Mouse (Mus musculus) lung, adult 18-20 months (tissue): Measurements from ENCODE around the gene Tiprl.

Source experiments
- DNase-seq, 2 experiments: peaks; one replicate each; pipeline ENCODE4 v3.0.0; 2022; ENCODE audit warnings: mixed read lengths in 2 of 2

Tiprl gene

DNA sequence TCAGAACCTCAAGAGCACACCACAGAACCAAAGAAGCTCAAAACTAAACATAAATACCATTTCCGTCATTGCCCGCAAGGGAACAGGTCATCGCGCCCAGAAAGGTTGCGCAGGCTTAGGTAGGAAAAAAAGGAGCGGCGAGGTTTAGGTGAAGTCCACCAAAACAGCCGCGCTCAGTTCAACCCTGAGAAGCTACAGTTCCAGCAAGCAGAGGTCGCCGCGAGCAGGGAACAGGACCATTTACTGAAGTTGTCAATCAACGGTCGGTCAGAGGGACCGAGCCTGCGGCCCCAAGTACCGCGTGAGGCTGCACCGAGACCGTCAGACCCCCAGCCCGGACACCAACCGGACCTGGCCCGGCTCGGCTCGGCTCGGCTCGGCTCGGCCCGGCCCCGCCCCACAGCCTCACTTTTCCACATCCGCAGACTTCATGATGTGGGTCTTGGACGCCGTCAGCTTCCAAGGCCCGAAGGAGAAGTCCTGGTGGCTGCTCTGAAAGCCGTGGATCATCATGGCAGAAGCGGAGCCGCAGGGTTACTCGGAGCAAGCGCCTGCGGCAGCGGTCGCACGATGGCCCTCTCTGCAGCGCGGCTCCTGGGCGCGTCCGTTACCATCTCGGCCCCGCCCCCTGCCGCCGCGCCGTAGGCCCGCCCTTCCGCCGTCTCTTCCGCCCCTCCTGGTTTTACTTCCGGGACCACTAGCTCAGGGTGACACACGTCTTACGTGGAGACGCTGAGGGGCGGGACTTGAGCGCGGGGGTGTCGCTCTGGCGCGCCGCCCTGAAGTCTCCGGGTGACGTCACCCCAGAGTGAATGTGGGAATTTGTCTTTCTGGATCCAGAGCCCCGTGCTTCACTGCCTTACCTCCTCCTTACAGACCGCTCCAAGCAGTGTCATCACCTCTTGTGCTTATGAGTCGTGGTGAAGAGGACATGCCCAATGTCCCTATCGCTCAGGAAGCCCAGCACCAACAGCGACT, at the start of gene Tiprl:
Gene Tiprl, minus strand, starts transcription at position 676 of the 978 bp plus-strand sequence.
- peak; percentile 96 to 97 for DNase-seq

- DNase-seq, result no peak
Observed at GRCm38 (mm10) chr1:165284096-165284495, 47.3 kb upstream of the Tiprl start.

DNA sequence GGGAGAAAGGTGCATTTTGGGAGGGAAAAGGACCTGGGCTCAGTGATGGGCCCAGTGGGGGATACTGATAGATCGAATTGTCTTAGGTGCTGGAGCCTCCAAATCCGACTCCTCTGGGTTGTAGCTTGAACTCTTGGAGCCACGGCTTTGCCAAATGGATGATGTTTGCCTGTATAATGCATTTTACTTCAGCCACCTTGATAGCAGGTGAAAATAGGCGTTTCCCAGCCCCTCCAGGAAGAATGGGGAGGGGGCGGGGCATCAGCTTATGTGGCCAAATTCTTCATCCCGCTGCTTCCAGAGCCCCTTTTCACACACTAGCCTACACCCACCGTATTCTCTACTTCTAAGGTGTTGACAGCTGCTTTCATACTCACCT, 46.2 kb upstream of the Tiprl start:
- DNase-seq, result no peak

- DNase-seq, result no peak
Observed at GRCm38 (mm10) chr1:165282222-165282966, 45.6 kb upstream of the Tiprl start.

DNA sequence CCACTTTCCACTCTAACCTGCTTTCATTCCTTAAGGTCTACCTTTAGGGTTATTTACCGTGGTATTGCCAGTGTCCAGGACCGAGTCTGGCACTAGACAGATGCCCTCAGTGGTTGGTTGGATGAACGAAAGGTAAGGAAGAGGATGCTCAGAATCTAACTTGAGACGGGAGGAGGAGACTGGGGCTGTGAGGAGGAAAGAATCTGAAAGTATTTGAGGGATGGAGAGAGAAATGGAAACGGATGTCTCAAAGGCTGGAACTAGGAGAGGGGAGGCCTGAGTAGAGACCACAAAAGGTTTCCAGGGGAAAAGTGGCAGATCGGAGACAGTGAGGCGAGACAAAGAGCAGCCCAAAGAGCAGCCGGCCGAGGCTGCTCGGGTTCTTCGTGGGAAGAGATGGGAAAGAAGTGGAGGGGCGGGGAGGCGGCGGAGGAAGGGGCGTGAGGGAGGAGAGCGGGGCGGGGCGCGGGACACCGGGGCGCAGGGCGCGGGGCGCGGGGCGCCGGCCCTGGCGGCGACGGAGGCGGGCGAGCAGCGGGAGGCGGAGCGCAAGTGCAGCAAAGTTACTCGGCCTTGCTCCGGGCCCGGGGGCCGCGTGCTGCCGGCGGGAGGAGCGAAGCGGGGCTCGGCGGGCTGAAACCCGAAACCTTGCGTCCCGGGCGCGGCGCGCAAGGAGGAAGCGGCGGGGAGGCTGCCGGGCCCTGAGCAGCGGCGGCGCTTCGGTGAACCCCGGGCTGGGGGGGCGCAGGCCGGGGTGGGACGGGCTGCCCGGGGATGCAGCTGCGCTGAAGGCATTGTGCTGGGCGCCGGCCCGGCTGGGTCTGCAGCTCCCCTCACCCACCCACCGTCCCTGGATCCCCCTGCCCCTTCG, 44.8 kb upstream of the Tiprl start:
- DNase-seq, result peak; percentile 56 to 69

DNA sequence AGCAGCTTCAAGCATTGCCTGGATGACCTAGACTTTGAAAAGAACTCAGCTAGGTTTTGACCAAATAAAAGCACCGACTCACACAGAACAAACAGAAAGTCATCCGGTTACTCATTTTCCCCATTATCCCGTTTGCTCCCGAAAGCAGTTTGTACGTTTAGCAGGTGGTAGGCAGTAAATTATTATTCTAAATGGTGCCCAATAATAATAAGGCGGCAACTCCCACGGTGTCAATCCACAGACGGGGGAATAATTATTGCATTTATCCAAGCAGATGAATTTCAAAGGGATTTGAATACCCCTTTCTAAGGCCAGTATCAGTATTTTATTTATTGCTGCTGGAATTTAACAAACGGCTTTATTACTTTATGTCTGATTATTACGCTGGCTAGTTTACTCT, 43.9 kb upstream of the Tiprl start:
- no peak for DNase-seq

GRCm38 (mm10) chr1:165274946-165275345, 38.1 kb upstream of the Tiprl start:
- DNase-seq, result no peak

GRCm38 (mm10) chr1:165252027-165252671, 15.4 kb upstream of the Tiprl start:
- DNase-seq, result peak; percentile 31 to 44

GRCm38 (mm10) chr1:165250546-165250945, 13.8 kb upstream of the Tiprl start:
- DNase-seq, result no peak

DNA sequence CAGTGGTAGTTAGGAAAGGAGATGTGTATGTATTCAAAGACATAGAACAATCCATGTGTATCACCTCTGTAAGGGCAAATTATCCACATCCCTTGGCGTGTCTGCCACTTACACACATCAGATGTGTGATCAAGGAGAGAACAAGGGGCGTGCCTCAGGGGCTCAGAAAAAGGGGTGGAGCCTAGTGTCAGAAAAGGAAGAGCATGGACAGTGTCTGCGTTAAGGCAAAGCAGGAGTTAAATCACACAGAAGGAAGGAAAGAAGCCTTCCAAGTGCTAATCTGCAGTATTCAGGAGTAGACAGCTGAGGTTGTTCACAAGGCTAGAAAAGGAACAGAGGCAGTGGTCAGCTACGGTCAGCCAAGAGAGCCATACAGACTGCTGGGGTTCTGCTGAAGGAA, 12.0 kb upstream of the Tiprl start:
- DNase-seq, result no peak

GRCm38 (mm10) chr1:165247788-165248187, 11.0 kb upstream of the Tiprl start:
- DNase-seq, result no peak

DNA sequence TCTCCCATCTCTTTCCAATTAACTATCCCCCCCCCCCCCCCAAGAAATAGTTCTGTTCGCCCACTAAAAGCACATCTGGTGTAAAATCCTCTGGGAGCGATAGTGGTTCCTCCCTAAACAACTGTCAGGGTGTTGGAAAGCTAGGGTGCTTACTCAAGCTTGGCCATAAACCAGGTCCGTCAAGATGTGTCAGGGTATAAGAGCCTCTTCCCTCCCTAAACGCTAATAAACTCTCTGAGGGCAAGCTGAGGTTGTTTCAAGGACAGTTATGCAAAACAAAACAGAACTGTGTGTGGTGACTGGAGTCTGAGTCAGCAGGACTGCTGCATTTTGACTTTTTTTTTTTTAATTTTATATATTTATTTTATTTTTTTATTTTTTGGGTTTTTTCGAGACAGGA, 10.3 kb upstream of the Tiprl start:
- no peak for DNase-seq

DNA sequence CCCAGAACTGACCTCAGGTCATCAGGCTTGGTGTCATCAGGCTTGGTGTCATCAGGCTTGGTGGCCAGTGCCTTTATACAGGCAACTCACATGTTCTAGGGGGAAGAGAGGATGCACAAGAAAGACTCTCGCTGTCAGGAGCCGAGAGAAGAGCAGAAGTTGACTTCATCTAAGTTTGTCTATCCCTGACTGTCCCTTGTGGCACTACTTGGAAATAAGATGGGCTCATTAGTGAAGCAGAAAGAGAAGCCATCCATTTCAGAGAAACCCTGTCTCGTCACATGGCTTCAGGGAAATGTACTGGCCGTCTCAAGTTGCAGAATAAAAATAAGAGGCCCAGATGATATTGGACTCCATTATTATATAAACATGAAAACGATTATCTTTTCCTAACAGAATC, 9.8 kb upstream of the Tiprl start:
- DNase-seq, result no peak

GRCm38 (mm10) chr1:165235846-165236245, 950 bp downstream of the Tiprl start:
- no peak for DNase-seq

DNA sequence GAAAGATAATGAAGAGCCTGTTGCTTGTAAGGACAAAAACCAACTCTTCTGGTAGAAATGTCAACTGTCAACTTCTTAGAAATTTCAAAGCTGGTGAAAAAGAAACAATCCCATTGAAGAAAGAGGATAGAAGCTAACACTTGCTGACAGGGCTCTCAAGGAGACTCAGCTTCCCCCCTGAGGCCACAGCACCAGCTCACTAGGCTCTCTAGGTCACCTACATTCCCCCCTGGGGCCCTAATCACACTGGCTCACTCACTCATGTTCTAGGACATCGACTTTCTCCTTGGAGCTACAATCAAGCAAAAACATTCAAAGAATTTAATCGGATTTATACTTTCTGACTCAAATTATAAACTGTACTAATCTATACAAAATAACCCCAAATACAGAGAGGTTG, 3.0 kb downstream of the Tiprl start:
- no peak for DNase-seq

DNA sequence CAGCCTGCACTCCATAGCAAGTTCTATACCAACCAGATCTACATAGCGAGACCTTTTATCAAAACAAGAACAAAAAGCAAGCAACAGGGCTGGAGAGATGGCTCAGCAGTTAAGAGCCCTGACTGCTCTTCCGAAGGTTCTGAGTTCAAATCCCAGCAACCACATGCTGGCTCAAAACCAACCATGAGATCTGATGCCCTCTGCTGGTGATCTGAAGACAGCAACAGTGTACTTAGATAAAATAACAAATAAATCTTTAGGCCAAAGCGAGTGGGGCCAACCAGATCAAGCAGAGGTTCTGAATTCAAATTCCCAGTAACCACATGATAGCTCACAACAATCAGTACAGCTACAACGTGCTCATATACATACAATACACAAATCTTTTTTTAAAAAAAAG, 6.1 kb downstream of the Tiprl start:
- DNase-seq, result no peak

GRCm38 (mm10) chr1:165229577-165229976, 7.2 kb downstream of the Tiprl start:
- DNase-seq, result no peak

- DNase-seq, result no peak
Observed at GRCm38 (mm10) chr1:165217023-165217589, 19.7 kb downstream of the Tiprl start.

- DNase-seq, result no peak
Observed at GRCm38 (mm10) chr1:165215831-165216230, 21.0 kb downstream of the Tiprl start.

DNA sequence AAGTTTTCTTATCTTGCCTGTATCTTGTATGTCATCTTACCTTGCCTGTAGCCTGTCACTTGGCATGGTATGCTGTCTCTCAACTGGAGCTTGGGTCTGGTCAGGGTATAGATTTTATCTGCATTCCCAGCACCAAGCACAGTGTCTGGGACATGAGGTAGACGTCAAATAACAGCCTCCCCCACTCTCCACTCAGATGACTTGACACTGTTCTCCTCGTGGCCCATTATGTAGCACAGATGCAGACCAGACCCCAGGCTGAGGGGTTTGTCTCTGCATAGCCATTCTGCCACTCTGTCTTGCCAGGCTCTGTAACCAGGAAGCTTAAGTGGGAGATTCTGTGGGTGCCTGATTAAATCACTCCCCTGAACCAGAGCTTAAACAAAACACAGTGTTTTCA, 31.2 kb downstream of the Tiprl start:
- DNase-seq, result no peak

- no peak for DNase-seq
Observed at GRCm38 (mm10) chr1:165203488-165204035, 33.2 kb downstream of the Tiprl start.
